Comparison of ENCODE assay signal across 16 mouse cellular contexts in genomic region chr4:95188107-95188506, GRCm38 (mm10).
DNase-seq lines count a peak whose midpoint lies in the region; ATAC-seq and TF ChIP-seq lines count a peak whose summit lies in the region.
"Had no signal": no experiment of that assay in that cellular context is flagged by ENCODE, and none has a peak within 500 bp of the region (broad histone marks: within the 10 kb centered on the region; RNA-seq: fewer than 3 reads in every experiment).

No protein-coding gene starts in this region.

- in situ Hi-C loops in Patski (cut with MboI; ENCODE audit: low pct_unique_long_range_greater_than_20kb): no loop called here

- H3K27ac ChIP-seq in liver, embryonic 11.5 days (ENCODE audit: low read depth, low read length): no peak overlapping the region
- H3K27ac ChIP-seq: limb, embryonic 12.5 days; lung, embryonic 15.5 days had no signal

- H3K4me1 ChIP-seq in liver, embryonic 11.5 days (replicated peaks; ENCODE audit: control insufficient read depth, insufficient read depth, low read length): peaks cover 9% of the 10 kb centered on the region

- H3K27me3 ChIP-seq in Patski: no peaks in the 10 kb centered on the region
- H3K27me3 ChIP-seq in liver, embryonic 11.5 days (replicated peaks; ENCODE audit: control insufficient read depth, insufficient read depth, low read length): no peaks in the 10 kb centered on the region
- H3K27me3 ChIP-seq: lung, embryonic 15.5 days had no signal

- H3K9ac ChIP-seq in liver, embryonic 11.5 days (ENCODE audit: low read depth, low read length): no peak overlapping the region
- H3K9ac ChIP-seq: limb, embryonic 12.5 days; lung, embryonic 15.5 days had no signal

- DNase-seq in right cerebral cortex, adult 18-20 months: peak; percentile 29
- DNase-seq in right cerebral cortex, postnatal 14 days: no peak
- peak; percentile 34 for DNase-seq in Patski (ENCODE audit: low read depth, low spot score)
- DNase-seq in liver, embryonic 11.5 days (ENCODE audit: low spot score): no peak
- DNase-seq in left cerebral cortex, postnatal 4 days: no peak
- DNase-seq in lung, adult 18-20 months: no peak
- DNase-seq in left cerebral cortex, postnatal 14 days (ENCODE audit: low spot score in 2 of 2): no peak
- DNase-seq: cerebellum, adult 8-10 months; heart, postnatal 36 days; kidney, postnatal 10 days; right cerebral cortex, postnatal 25 days had no signal

- TF ChIP-seq CTCF in Patski (IDR thresholded peaks at IDR 0.05): no peak

- intact Hi-C loops in left cerebral cortex, postnatal 4 days (cut with DNase I): no loop called here
- intact Hi-C loops in left cerebral cortex, postnatal 14 days (cut with DNase I): no loop called here

- no peaks in the 10 kb centered on the region for H3K36me3 ChIP-seq in liver, embryonic 11.5 days (ENCODE audit: control insufficient read depth, insufficient read depth, low read length)
- H3K36me3 ChIP-seq: limb, embryonic 12.5 days; lung, embryonic 15.5 days had no signal

- POLR2A ChIA-PET in Patski (lab: Charles Lee): no interaction called here

- no peaks in the 10 kb centered on the region for H3K9me3 ChIP-seq in liver, embryonic 11.5 days (ENCODE audit: control insufficient read depth, low read length)
- H3K9me3 ChIP-seq: limb, embryonic 12.5 days; lung, embryonic 15.5 days had no signal

- CTCF ChIA-PET in Patski (lab: Charles Lee): no interaction called here

- no peak overlapping the region for H3K4me2 ChIP-seq in liver, embryonic 11.5 days
- H3K4me2 ChIP-seq: heart, embryonic 11.5 days; limb, embryonic 12.5 days; lung, embryonic 15.5 days; midbrain, embryonic 11.5 days had no signal

- WGBS in liver, embryonic 11.5 days: 57% methylated on average over 3 of the region's 3 CpGs

- peak; percentile 57 for ATAC-seq in Patski
- ATAC-seq in liver, embryonic 11.5 days (replicated peaks; ENCODE audit: low FRiP score): peak; percentile 50
- ATAC-seq: forebrain, embryonic 14.5 days had no signal

- H3K4me3 ChIP-seq in liver, embryonic 11.5 days (ENCODE audit: low read depth, low read length): no peak overlapping the region
- H3K4me3 ChIP-seq: limb, embryonic 12.5 days; lung, embryonic 15.5 days had no signal

Comparison
In these comparisons a context has a peak if more than half of its experiments do, and no peak if none do; other contexts are left out.
1. DNase-seq: peak in right cerebral cortex, adult 18-20 months (single experiment) and Patski (single experiment); none in right cerebral cortex, postnatal 14 days (single experiment), liver, embryonic 11.5 days (single experiment), left cerebral cortex, postnatal 4 days (single experiment), lung, adult 18-20 months (0 of 2) and left cerebral cortex, postnatal 14 days (0 of 2).